Mouse (Mus musculus): ENCODE data around the gene Zfp933. TPM values are rescaled to one million over a fixed set of nuclear protein-coding genes. Genes with fewer than 3 reads are reported as not detected.
"Not testable (repeated sequence)": the region's sequence is repeated elsewhere in the genome, so short reads cannot be mapped to it uniquely, and the experiment has no call there.

The Zfp933 gene
- polyA plus RNA-seq, 1 experiment from 2014 or later: 4.5 TPM

DNA sequence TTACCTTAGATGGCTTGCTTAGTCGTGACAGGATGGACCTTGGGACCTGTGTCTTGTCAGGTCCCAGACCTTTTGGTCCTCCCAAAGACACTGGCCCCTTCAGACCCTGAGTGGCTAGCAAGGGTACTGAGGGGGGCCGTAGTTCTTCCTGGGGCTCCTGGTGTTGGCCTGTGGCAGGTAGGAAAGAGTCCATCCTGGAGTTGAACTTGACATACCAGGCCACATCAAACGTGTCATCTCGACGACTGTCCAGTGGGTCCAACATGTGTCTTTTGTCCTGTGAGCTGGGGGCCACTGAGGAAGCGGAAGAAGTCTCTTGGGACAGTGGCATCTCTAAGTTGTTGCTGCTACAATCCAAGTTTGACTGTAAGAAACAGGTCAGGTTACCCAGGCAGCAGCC, 17.5 kb upstream of the Zfp933 start:
- Histone ChIP-seq H3K4me3 (ENCODE audit: low read depth, low read length) (no peak overlapping the region), H3K9ac (no peak overlapping the region), H3K4me1 (ENCODE audit: insufficient read depth) (0 out of 2 replicates have a peak, but pooled peaks cover 4% of the 10 kb centered on the region), H3K4me2 (no peak overlapping the region), H3K27ac (ENCODE audit: low read depth) (no peak overlapping the region), H3K27me3 (ENCODE audit: insufficient read depth, low read length) (no peaks in the 10 kb centered on the region), H3K9me3 (ENCODE audit: low read depth, low read length) (no peaks in the 10 kb centered on the region), H3K36me3 (ENCODE audit: insufficient read depth) (peaks cover 50% of the 10 kb centered on the region)
- DNase-seq (no peak), ATAC-seq (ENCODE audit: insufficient read depth) (no peak)
- no peak for TF ChIP-seq CTCF (IDR thresholded peaks at IDR 0.05; ENCODE audit: low read depth)
- 95% methylated on average over 6 of the region's 6 CpGs for WGBS

DNA sequence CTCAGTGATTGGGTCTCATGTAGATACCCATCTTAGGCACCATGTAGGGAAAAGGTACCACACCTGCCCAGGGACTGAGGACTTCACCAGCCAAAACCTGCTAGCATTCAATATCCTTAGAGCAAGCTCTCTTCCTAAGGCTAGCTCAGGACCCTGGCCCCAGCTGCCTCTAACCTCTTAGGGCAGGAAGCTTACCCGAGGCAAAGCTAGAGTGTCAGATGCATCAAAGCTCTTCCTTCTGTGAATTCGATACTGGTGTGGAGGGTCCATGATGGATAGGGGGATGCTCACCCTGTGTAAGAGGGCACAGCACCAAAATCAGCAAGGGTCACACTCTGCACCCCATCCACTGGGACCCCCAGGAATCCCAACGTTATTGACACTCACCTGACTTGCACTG, 13.9 kb upstream of the Zfp933 start:
- Histone ChIP-seq H3K4me2 (no peak overlapping the region), H3K9me3 (ENCODE audit: low read depth, low read length) (no peaks in the 10 kb centered on the region), H3K4me3 (ENCODE audit: low read depth, low read length) (no peak overlapping the region), H3K9ac (no peak overlapping the region), H3K36me3 (ENCODE audit: insufficient read depth) (peaks cover 58% of the 10 kb centered on the region), H3K27ac (ENCODE audit: low read depth) (no peak overlapping the region), H3K27me3 (ENCODE audit: insufficient read depth, low read length) (no peaks in the 10 kb centered on the region), H3K4me1 (ENCODE audit: insufficient read depth) (no peaks in the 10 kb centered on the region)
- no peak for DNase-seq
- no peak for ATAC-seq (ENCODE audit: insufficient read depth)
- WGBS: 92% methylated on average over 3 of the region's 3 CpGs
- TF ChIP-seq CTCF (IDR thresholded peaks at IDR 0.05; ENCODE audit: low read depth): no peak

DNA sequence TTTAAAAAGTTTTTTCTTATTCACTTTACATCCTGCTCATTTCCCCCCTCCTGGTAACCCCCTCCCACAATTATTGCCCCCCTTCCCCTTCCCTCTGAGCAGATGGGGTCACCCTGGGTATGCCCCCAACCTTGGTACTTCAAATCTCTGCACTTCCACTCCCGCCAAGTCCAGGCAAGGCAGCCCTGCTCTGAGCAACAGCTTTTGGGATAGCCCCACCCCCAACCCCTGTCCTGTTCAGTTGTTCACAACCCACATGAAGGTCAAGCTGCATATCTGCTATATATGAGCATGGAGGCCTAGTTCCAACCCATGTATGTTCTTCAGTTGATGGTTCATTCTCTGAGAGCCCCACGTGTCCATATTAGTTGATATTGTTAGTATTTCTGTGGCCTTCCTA, 2.6 kb upstream of the Zfp933 start:
- Histone ChIP-seq H3K9me3 (ENCODE audit: low read depth, low read length) (no peaks in the 10 kb centered on the region), H3K36me3 (ENCODE audit: insufficient read depth) (no peaks in the 10 kb centered on the region), H3K4me3 (ENCODE audit: low read depth, low read length) (no peak overlapping the region), H3K4me1 (ENCODE audit: insufficient read depth) (0 out of 2 replicates have a peak, but pooled peaks cover 6% of the 10 kb centered on the region), H3K9ac (no peak overlapping the region), H3K27me3 (ENCODE audit: insufficient read depth, low read length) (no peaks in the 10 kb centered on the region), H3K27ac (ENCODE audit: low read depth) (no peak overlapping the region), H3K4me2 (no peak overlapping the region)
- no peak for TF ChIP-seq CTCF (IDR thresholded peaks at IDR 0.05; ENCODE audit: low read depth)
- WGBS: 74% methylated on average over 2 of the region's 2 CpGs
- ATAC-seq (ENCODE audit: insufficient read depth): no peak
- no peak for DNase-seq

DNA sequence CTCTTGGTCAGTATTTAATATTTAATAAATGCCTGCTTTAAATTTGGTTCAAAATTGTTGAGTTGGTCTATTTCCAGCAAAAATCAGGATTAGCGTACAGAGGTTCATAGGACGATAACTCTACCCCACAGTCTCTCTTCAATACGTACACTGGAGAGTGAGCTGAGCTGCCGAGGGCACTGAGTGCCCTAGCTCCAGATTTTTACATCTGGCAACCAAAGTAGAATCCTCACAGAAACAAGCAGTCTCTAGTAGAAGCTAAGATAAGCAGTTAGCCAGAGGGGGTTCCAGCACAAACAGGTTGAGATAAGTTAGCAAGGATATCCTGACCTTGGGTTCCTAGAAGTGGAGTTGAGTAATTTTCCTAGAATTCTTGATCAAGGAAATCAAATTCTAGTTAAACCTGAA, 422 bp upstream of the Zfp933 start:
- Histone ChIP-seq H3K4me2 (peak overlapping the region; percentile 71), H3K27ac (ENCODE audit: low read depth) (no peak overlapping the region), H3K4me1 (ENCODE audit: insufficient read depth) (0 out of 2 replicates have a peak, but pooled peaks cover 6% of the 10 kb centered on the region), H3K4me3 (ENCODE audit: low read depth, low read length) (peak overlapping the region; percentile 64), H3K9me3 (ENCODE audit: low read depth, low read length) (peaks cover 3% of the 10 kb centered on the region; the same call in 1 of the 2 replicates), H3K9ac (peak overlapping the region; percentile 64), H3K27me3 (ENCODE audit: insufficient read depth, low read length) (no peaks in the 10 kb centered on the region), H3K36me3 (ENCODE audit: insufficient read depth) (0 out of 2 replicates have a peak, but pooled peaks cover 3% of the 10 kb centered on the region)
- peak; percentile 80 for ATAC-seq (ENCODE audit: insufficient read depth)
- no peak for TF ChIP-seq CTCF (IDR thresholded peaks at IDR 0.05; ENCODE audit: low read depth)
- WGBS: 5% methylated on average over 4 of the region's 4 CpGs
- no peak for DNase-seq

DNA sequence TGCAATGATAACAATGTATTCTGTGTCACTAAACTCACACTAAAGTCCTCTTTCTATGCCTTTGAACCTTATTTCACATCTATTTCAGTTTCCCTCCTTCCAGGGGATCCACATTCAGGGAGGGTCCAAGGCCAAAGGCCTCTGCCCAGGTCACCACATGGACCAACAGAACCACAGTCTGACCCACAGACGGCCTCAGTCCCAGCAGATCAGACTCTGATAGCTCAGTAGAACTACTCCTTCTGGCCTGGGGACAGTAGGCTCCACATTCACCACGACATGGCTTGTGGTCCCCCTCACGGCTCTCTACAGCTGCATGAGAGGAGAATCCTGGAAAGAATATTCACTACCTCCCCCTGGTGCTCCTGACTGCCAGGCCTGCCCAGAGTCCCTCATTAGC, 5.3 kb downstream of the Zfp933 start:
- Histone ChIP-seq H3K27me3 (ENCODE audit: insufficient read depth, low read length) (no peaks in the 10 kb centered on the region), H3K4me1 (ENCODE audit: insufficient read depth) (0 out of 2 replicates have a peak, but pooled peaks cover 2% of the 10 kb centered on the region), H3K27ac (ENCODE audit: low read depth) (no peak overlapping the region), H3K36me3 (ENCODE audit: insufficient read depth) (peaks cover 13% of the 10 kb centered on the region; the same call in 1 of the 2 replicates), H3K4me2 (no peak overlapping the region), H3K9me3 (ENCODE audit: low read depth, low read length) (peaks cover 17% of the 10 kb centered on the region; the same call in 1 of the 2 replicates), H3K9ac (no peak overlapping the region), H3K4me3 (ENCODE audit: low read depth, low read length) (no peak overlapping the region)
- no peak for TF ChIP-seq CTCF (IDR thresholded peaks at IDR 0.05; ENCODE audit: low read depth)
- no peak for DNase-seq
- ATAC-seq (ENCODE audit: insufficient read depth): no peak
- 93% methylated on average over 3 of the region's 3 CpGs for WGBS

DNA sequence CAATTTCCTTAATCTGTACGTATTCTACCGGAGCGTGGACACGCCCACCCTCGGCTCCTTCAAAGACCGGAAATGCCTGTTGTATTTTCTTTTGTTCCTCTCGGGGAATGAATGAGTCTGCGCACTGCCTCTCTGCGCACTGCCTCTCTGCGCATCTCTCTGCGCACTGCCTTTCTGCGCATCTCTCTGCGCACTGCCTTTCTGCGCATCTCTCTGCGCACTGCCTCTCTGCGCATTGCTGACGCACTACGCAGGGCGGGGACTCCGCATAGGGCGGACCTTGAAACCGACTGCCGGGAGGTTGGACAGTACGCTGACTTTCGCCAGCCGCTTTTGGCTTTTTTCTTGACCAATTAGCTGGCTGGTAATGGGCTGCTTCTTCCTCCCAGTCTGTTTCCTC, 8.9 kb downstream of the Zfp933 start:
- peaks cover 15% of the 10 kb centered on the region; the same call in 1 of the 2 replicates for H3K9me3 ChIP-seq (ENCODE audit: low read depth, low read length)
- H3K4me2 ChIP-seq; DNase-seq; H3K36me3 ChIP-seq (ENCODE audit: insufficient read depth); H3K27ac ChIP-seq (ENCODE audit: low read depth); ATAC-seq (ENCODE audit: insufficient read depth); H3K27me3 ChIP-seq (ENCODE audit: insufficient read depth, low read length); H3K9ac ChIP-seq; H3K4me3 ChIP-seq (ENCODE audit: low read depth, low read length); H3K4me1 ChIP-seq (ENCODE audit: insufficient read depth): not testable (repeated sequence)
- WGBS: 92% methylated on average over 7 of the region's 26 CpGs

DNA sequence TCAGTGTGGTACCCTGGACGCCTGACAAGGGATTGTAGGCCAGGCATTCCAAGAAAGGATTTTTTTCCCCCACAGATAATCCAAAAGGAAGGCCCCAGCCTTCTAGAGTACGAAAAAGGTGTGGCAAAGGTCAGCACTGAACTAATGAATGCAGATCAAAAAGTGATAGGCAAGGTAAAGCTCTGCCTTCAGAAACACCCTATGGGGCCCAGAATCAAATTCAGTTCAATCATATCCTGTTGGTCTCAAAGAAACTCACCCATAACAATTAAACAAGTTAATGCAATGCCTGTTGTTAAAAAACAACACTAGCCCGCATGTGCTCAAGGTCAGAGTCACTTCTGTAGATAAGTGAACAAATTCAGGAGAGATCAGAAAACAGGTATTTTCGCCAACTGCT, 23.8 kb downstream of the Zfp933 start:
- DNase-seq: no peak
- 88% methylated on average over 4 of the region's 4 CpGs for WGBS
- TF ChIP-seq CTCF (IDR thresholded peaks at IDR 0.05; ENCODE audit: low read depth): no peak
- Histone ChIP-seq H3K4me2 (no peak overlapping the region), H3K9ac (no peak overlapping the region), H3K27ac (ENCODE audit: low read depth) (no peak overlapping the region), H3K36me3 (ENCODE audit: insufficient read depth) (peaks cover 38% of the 10 kb centered on the region), H3K9me3 (ENCODE audit: low read depth, low read length) (peaks cover 46% of the 10 kb centered on the region), H3K27me3 (ENCODE audit: insufficient read depth, low read length) (no peaks in the 10 kb centered on the region), H3K4me3 (ENCODE audit: low read depth, low read length) (no peak overlapping the region), H3K4me1 (ENCODE audit: insufficient read depth) (no peaks in the 10 kb centered on the region)
- ATAC-seq (ENCODE audit: insufficient read depth): no peak

DNA sequence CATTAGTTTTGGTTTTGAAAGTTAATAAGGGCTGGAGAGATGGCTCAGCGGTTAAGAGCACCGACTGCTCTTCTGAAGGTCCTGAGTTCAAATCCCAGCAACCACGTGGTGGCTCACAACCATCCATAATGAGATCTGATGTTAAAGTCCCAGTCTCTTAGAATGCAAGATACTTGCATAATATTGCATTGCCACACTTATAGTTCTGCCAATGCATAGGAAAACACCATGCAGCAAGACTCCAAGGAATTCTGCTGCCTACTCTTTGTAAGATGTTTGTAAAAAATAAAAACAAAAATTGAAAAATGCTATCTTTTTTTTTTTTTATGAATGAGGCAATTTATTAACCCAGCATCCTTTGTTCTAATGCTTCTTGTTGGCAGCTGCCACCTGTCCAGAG, 26.8 kb downstream of the Zfp933 start:
- not testable (repeated sequence) for H3K4me3 ChIP-seq (ENCODE audit: low read depth, low read length); H3K27ac ChIP-seq (ENCODE audit: low read depth); ATAC-seq (ENCODE audit: insufficient read depth); DNase-seq; H3K4me1 ChIP-seq (ENCODE audit: insufficient read depth); H3K4me2 ChIP-seq; H3K9ac ChIP-seq; H3K27me3 ChIP-seq (ENCODE audit: insufficient read depth, low read length)
- Histone ChIP-seq H3K9me3 (ENCODE audit: low read depth, low read length) (peaks cover 34% of the 10 kb centered on the region), H3K36me3 (ENCODE audit: insufficient read depth) (peaks cover 20% of the 10 kb centered on the region)
- 81% methylated on average over 3 of the region's 3 CpGs for WGBS

DNA sequence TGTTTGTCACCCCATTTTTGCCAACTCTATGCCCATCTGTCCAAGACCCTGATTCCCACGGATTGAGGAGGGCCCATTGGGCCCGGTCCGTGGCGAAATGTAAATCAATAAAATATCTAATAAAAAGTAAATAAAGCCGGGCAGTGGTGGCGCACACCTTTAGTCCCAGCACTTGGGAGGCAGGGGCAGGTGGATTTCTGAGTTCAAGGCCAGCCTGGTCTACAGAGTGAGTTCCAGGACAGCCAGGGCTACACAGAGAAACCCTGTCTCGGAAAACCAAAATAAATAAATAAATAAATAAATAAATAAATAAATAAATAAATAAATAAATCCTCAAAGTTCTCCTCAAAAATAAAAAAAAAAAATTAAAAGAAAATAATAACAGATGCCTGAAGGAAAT, 28.5 kb downstream of the Zfp933 start:
- not testable (repeated sequence) for H3K36me3 ChIP-seq (ENCODE audit: insufficient read depth); H3K27me3 ChIP-seq (ENCODE audit: insufficient read depth, low read length); H3K27ac ChIP-seq (ENCODE audit: low read depth); DNase-seq; H3K4me3 ChIP-seq (ENCODE audit: low read depth, low read length); ATAC-seq (ENCODE audit: insufficient read depth); H3K4me1 ChIP-seq (ENCODE audit: insufficient read depth); H3K4me2 ChIP-seq; H3K9ac ChIP-seq
- 80% methylated on average over 7 of the region's 7 CpGs for WGBS
- peaks cover 18% of the 10 kb centered on the region for H3K9me3 ChIP-seq (ENCODE audit: low read depth, low read length)
